Mouse (Mus musculus): Measurements from ENCODE around the gene Klhdc8b.

Klhdc8b gene

GRCm38 (mm10) chr9:108461181-108461631 is at the start of gene Klhdc8b:
Gene Klhdc8b (minus strand): TSS chr9:108461581.
- 21% methylated on average over 11 of the region's 11 CpGs for WGBS

DNA sequence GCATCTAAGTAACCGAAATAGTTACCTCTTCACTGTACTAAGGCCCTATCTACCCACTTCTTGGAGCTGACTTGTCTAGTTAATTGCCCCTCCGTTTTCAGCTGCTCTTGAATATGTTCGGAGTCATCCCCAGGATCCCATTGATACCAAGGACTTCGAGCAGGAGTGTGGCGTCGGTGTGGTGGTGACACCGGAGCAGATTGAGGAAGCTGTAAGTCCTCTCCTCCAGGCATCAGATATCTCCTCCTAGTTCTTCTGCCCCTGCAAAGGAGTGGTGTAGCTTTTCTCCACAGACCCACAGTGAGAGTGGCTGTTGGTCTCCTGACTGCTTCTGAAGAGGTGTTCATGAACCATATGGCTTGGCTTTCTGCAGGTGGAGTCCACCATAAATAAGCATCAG is 47.4 kb upstream of the Klhdc8b start:
- 84% methylated on average over 7 of the region's 7 CpGs for WGBS

DNA sequence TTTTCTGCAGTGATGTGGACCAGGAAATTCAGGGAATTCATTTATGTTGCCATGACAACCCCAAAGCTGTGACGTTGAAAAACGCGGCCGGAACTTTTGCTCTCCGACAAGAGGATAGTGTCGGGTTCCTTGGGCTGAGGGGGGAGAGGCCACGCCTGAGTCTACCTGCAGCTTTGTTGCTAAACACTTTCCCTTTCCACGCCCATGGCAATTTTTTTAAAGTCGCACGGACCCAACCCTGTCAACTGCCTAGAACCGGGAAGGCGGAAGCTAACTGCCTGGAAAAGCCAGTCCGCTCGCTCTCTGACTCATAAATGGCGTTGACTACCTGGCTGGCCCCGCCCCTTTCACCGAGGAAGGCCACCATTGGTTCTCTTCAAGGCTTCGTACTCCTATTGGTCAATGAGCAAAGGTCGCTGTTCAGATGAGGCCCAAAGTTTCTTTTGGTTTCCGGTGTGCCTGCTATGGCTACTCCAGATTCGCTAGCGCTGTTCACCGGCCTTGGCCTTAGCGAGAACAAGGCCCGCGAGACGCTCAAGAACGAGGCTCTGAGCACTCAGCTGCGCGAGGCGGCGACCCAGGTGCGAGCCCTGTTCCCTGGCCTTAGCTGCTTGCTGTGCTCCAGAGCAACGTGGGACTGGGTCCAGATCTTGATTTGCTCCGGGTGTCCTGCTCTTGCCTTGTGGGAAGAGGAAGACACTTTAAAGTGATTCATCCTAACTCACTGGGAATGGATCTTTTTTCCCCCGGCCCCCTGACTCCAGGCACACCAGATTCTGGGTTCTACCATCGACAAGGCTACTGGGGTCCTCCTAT is 46.4 kb upstream of the Klhdc8b start, which contains the start of gene Qars:
Qars (plus strand) TSS at position 88 of the 816 bp plus-strand sequence.
- WGBS = under 1% methylated on average over 37 of the region's 37 CpGs

DNA sequence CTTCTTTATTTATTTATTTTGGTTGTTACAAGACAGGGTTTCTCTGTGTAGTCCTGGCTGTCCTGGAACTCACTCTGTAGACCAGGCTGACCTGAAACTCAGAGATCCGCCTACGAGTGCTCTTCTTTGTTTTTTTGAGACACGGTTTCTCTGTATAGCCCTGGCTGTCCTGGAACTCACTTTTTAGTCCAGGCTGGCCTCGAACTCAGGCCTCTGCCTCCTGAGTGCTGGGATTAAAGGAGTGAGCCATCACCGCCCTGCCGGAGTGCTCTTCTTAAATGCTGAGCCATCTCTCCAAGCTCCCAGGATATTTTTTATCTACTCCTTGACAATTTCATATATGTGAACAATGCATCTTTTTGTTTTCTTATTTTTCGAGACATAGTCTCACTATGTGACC is 45.5 kb upstream of the Klhdc8b start:
- WGBS = 91% methylated on average over 7 of the region's 7 CpGs

- WGBS = 95% methylated on average over 15 of the region's 15 CpGs
These were observed 38.6 kb upstream of the Klhdc8b start for GRCm38 (mm10) chr9:108499943-108500342.

- 94% methylated on average over 7 of the region's 7 CpGs for WGBS
These were observed 37.9 kb upstream of the Klhdc8b start for GRCm38 (mm10) chr9:108499231-108499630.

- WGBS = 78% methylated on average over 10 of the region's 10 CpGs
These were observed 33.5 kb upstream of the Klhdc8b start for GRCm38 (mm10) chr9:108494905-108495304.

DNA sequence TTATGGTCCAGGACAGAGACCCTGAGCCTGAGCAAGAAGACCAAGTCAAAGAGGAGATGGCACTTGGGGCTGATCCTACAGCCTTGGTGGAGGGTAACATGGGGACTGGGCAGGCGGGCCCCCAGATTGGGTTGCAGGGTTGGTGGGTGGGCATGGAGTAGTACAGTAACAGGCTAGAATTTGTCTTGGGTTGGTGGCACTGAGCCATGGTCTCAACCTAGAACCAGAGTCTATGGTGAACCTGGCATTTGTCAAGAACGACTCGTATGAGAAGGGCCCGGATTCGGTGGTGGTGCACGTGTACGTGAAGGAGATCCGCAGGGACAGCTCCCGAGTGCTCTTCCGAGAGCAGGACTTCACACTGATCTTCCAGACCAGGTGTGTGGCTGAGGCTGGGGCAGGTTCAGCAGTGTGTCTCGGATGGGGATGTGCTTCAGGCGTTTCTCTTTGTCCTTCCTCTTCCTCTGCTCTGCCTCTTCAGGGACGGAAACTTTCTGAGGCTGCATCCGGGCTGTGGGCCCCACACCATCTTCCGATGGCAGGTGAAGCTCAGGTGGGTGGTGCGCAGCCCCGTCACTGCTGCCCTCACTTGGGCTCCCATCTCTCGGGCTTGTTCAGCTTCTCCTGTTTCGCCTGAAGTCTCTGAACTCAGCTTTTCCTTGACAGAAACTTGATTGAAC is 32.9 kb upstream of the Klhdc8b start:
- 94% methylated on average over 19 of the region's 19 CpGs for WGBS

DNA sequence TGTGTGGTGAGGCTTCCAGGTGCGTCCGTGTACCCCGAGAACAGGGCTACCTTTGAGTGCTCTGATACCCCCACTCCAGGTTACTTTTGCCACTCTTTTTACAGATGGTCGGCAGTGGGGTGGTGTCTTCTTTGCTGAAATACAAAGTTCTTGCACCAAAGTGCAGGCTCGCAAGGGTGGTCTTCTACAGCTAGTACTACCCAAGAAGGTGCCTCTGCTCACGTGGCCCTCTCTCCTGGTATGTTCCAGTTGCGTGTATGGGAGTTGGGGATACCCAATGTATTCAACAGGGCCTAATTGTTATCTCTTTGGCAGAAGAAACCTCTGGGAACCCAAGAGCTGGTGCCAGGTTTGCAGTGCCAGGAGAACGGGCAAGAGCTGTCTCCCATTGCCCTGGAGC is 31.9 kb upstream of the Klhdc8b start:
- WGBS = 90% methylated on average over 8 of the region's 8 CpGs

DNA sequence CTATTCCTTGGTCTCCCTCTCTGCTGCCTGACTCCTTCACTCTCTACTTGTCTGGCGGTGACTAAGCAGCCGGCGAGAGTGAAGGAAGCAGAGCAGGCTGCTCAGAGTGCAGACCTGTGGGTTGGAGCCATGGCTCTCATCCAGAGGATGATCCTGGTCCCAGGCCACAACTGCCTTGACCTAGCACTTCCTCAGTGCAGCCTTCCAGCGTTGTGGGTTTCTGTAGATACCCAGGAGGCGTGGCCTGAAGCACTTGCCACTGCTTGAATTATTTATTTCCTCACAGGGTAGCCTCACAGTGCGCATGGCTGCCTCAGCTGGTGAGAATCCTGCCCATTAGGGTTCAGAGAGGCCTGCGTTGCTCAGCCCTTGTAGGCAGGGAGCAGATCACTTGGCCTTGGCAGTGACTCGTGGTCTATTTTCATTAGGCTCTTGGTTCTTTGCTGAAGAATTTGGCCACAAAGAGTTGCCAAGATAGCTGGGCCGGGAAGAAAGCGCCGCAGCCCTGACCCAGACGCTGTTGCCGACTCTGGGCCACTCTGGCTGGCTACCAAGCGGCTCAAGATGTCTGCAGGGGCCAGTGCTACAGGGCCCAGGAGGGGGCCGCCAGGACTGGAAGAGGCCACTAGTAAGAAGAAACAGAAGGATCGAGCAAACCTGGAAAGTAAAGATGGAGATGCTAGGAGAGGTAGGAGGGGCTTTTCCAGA is 30.8 kb upstream of the Klhdc8b start:
- WGBS = 64% methylated on average over 16 of the region's 16 CpGs

- WGBS = 3% methylated on average over 12 of the region's 12 CpGs
These were observed 29.9 kb upstream of the Klhdc8b start for GRCm38 (mm10) chr9:108491286-108491580.

DNA sequence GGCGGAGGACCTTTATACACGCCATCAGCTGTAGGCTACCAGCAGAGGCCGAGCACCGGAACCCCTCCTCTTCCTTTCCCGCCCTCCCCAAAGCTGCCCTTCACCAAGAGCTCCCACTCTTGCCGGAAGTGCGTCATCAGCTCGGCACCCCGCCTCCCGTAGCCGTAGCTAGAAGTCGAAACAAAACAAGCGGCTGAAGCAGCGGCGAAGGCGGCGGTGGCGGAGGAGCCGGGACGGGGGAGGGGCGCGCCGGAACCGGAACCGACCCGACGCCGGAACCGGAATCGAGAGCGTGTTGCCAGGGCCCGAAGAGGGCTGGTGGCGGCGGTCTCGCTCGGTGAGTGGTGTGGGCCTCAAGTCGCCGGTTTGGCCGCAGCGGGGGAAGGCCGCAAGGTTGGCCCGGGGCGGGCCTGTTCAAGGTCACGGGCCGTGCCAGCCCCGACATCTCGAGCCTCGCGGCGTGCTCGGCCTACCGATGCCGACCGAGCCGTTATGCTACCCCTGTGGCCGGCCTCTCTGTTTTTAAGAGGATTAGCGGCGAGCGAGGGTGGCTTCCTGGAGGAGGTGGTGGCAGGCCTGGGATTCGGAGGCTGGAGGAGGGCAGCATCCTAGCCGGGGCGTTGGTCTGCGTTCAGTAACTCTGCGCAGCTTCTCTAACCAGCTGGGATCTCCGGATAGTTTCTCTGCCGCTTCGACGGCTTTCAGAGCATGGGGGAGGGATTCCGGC is 29.3 kb upstream of the Klhdc8b start, which contains the start of gene Usp19:
Usp19 (plus strand) TSS at position 44 of the 727 bp plus-strand sequence.
- WGBS = under 1% methylated on average over 69 of the region's 69 CpGs

DNA sequence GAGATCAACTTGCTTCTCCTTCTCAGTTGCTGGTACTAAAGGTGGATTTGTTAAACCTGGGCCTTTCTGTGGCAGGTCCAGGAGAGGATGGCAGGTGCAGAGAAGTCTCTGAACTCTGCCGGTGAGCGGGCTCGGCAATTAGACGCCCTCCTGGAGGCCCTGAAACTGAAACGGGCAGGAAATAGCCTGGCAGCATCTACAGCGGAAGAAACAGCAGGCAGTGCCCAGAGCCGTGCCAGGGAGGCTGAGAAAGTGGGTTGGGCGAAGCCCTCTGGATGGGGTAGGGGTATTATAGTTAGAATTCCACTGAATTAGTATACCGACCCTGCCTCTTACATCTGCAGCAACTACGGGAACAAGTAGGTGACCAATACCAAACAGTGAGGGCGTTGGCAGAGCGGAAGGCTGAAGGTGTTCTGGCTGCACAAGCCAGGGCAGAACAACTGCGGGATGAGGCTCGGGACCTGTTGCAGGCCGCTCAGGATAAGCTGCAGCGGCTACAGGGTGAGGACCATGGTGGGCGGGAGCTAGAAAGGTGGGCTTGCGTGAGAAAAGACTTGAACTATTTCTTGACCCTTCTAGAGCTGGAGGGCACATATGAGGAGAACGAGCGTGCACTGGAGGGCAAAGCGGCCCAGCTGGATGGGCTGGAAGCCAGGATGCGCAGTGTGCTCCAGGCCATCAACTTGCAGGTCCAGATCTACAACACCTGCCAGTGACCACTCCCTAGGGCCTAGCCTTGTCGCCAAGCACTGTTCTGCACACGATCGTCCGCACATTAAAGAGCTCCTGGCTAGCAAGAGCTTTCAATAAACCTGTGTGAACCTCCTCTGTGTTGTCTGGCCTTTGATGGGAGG is 28.5 kb upstream of the Klhdc8b start:
- 49% methylated on average over 26 of the region's 26 CpGs for WGBS

DNA sequence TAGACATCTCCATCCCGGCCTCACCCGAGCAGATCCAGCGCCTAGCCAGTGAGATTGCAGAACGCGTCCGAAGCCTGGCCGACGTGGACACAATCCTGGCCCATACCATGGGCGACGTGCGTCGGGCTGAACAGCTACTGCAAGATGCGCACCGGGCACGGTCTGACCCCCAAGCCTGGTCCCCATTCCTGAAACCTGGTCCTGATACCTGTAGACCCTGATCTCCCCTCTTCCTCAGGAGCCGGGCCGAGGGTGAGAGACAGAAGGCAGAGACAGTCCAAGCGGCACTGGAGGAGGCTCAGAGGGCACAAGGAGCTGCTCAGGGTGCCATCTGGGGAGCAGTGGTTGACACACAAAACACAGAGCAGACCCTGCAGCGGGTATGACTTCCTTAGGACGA is 27.8 kb upstream of the Klhdc8b start:
- 94% methylated on average over 20 of the region's 20 CpGs for WGBS

DNA sequence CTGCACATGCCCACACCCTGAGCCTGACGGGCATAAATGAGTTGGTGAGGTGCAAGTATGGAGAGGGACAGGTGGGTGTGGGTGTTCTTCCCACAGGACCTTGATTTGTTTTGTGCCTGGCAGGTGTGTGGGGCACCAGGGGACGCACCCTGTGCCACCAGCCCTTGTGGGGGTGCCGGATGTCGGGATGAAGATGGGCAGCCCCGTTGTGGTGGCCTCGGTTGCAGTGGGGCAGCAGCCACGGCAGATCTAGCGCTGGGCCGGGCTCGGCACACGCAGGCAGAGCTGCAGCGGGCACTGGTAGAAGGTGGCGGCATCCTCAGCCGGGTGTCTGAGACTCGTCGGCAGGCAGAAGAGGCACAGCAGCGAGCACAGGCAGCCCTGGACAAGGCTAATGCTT is 27.0 kb upstream of the Klhdc8b start:
- 96% methylated on average over 17 of the region's 17 CpGs for WGBS

DNA sequence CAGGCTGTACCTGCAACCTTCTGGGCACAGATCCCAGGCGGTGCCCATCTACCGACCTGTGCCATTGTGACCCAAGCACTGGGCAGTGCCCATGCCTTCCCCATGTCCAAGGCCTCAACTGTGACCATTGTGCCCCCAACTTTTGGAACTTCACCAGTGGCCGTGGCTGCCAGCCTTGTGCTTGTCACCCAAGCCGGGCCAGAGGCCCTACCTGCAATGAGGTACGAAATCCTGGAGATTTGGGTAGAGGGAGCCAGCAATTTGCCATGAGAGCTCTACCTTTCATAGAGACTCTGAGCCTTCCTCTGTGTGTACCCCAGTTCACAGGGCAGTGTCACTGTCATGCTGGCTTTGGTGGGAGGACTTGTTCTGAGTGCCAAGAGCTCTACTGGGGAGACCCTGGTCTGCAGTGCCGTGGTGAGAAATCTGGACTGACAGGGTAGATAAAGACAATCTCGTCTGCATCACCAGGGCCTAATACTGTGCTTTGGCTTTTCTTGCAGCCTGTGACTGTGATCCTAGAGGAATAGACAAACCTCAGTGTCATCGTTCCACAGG is 25.7 kb upstream of the Klhdc8b start:
- 93% methylated on average over 8 of the region's 8 CpGs for WGBS

DNA sequence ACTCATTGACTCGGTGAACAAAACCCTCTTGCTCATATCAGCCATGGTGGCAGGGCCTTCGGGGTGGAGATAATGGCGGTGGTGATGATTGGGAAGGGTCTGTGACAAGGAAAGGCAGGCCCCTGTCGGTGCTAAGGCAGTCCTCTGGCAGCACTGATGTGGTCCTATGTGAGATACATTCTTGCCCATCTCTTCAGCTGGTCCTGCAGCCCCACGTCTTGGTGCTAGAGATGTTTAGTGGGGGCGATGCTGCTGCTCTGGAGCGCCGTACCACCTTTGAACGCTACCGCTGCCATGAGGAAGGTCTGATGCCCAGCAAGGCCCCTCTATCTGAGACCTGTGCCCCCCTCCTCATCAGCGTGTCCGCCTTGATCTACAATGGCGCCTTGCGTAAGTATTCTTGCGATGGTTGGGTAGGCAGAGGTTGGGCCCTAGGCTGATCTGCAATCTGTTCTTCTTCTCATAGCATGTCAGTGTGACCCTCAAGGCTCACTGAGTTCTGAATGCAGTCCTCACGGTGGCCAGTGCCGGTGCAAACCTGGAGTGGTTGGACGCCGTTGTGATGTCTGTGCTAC is 24.0 kb upstream of the Klhdc8b start:
- WGBS = 95% methylated on average over 19 of the region's 19 CpGs

- WGBS = 96% methylated on average over 15 of the region's 15 CpGs
These were observed 22.6 kb upstream of the Klhdc8b start for GRCm38 (mm10) chr9:108484021-108484420.

DNA sequence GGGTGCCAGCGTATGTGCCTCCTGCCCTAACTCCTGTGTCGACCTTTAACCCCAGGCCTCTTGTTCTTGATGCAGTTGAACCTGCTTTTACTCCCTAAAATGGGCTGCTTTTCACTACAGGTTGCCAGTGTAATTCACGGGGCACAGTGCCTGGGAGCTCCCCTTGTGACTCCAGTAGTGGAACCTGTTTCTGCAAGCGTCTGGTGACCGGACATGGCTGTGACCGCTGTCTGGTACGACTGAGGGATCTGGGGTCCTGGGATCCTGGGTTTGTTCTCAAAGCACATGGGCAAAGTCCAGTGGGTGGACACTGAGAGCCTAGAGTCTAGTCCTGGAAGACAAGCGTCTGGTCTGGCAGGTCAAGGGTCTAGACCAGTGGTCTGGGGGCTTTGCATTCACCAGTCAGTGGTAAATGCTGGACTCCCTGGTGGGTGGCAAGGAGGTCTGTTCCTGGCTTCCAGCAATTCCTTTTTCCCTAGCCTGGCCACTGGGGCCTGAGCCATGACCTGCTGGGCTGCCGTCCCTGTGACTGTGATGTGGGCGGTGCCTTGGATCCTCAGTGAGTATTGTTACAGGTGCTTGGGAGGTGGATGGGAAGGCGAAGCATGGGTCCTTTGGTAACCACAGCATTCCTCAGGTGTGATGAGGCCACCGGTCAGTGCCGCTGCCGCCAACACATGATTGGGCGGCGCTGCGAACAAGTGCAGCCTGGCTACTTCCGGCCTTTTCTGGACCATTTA is 21.8 kb upstream of the Klhdc8b start:
- WGBS = 93% methylated on average over 18 of the region's 18 CpGs
